Comparison of ENCODE assay signal across 8 mouse cellular contexts in genomic region chr1:151500531-151501361, GRCm38 (mm10). TPM values are rescaled to one million over a fixed set of nuclear protein-coding genes. Genes with fewer than 3 reads are reported as not detected.
DNase-seq lines count a peak whose midpoint lies in the region; ATAC-seq and TF ChIP-seq lines count a peak whose summit lies in the region.

TSS of gene Rnf2 (minus strand) at chr1:151500955.

- peak; percentile 90 for DNase-seq in 416B (ENCODE audit: low read depth)
- DNase-seq in heart, adult 9 months (ENCODE audit: low spot score in 2 of 2): peak; percentile 91
- DNase-seq in monocyte, adult 2 months (ENCODE audit: low read depth in 1 of 2, low spot score in 2 of 2): peak; percentile 43 to 79
- DNase-seq in spleen, postnatal 36 days (ENCODE audit: low spot score in 2 of 2): peak; percentile 89 to 92

- H3K9me3 ChIP-seq in embryonic facial prominence, embryonic 15.5 days (replicated peaks): no peaks in the 10 kb centered on the region
- no peaks in the 10 kb centered on the region; the same call in 1 of the 2 replicates for H3K9me3 ChIP-seq in kidney, embryonic 14.5 days (ENCODE audit: control insufficient read depth, low read length)
- H3K9me3 ChIP-seq in limb, embryonic 15.5 days: no peaks in the 10 kb centered on the region

- ATAC-seq in embryonic facial prominence, embryonic 15.5 days (ENCODE audit: insufficient number of reproducible peaks, low FRiP score, low TSS enrichment, low read depth): peak; percentile 98
- peak; percentile 98 for ATAC-seq in kidney, embryonic 14.5 days (ENCODE audit: low FRiP score, low TSS enrichment)
- peak; percentile 99 for ATAC-seq in limb, embryonic 15.5 days (ENCODE audit: insufficient number of reproducible peaks, low FRiP score, low TSS enrichment, low read depth)

- H3K27me3 ChIP-seq in embryonic facial prominence, embryonic 15.5 days: no peaks in the 10 kb centered on the region
- H3K27me3 ChIP-seq in kidney, embryonic 14.5 days (ENCODE audit: control insufficient read depth, insufficient read depth, low read length): no peaks in the 10 kb centered on the region
- H3K27me3 ChIP-seq in limb, embryonic 15.5 days: no peaks in the 10 kb centered on the region

- TF ChIP-seq CTCF in bone marrow, adult 2 months (IDR thresholded peaks at IDR 0.05; ENCODE audit: control insufficient read depth, insufficient read depth, low read length): no peak; the same call in 1 of the 2 replicates

- peak within 1 kb of the TSS; percentile 95 for H3K9ac ChIP-seq in embryonic facial prominence, embryonic 15.5 days
- peak within 1 kb of the TSS; percentile 99 for H3K9ac ChIP-seq in kidney, embryonic 14.5 days (ENCODE audit: low read depth, low read length)
- H3K9ac ChIP-seq in limb, embryonic 15.5 days: peak within 1 kb of the TSS; percentile 90

- peak within 1 kb of the TSS; percentile 54 for H3K4me2 ChIP-seq in embryonic facial prominence, embryonic 15.5 days (replicated peaks)
- peak within 1 kb of the TSS; percentile 51 for H3K4me2 ChIP-seq in kidney, embryonic 14.5 days (replicated peaks; ENCODE audit: low read depth, low read length)
- H3K4me2 ChIP-seq in limb, embryonic 15.5 days: peak within 1 kb of the TSS; percentile 55

- peak within 1 kb of the TSS; percentile 94 for H3K4me3 ChIP-seq in bone marrow, adult 2 months (replicated peaks; ENCODE audit: control insufficient read depth, low read depth, low read length)
- H3K4me3 ChIP-seq in embryonic facial prominence, embryonic 15.5 days (replicated peaks): peak within 1 kb of the TSS; percentile 90
- peak within 1 kb of the TSS; percentile 94 for H3K4me3 ChIP-seq in kidney, embryonic 14.5 days (ENCODE audit: low read length)
- H3K4me3 ChIP-seq in limb, embryonic 15.5 days: peak within 1 kb of the TSS; percentile 84

- TF ChIP-seq POLR2A in bone marrow, adult 2 months (IDR thresholded peaks at IDR 0.05; ENCODE audit: borderline replicate concordance, control insufficient read depth, low read depth, low read length): peak; percentile 30; the same call in 1 of the 2 replicates

- peaks cover 2% of the 10 kb centered on the region; the same call in 1 of the 2 replicates for H3K4me1 ChIP-seq in bone marrow, adult 2 months (ENCODE audit: control insufficient read depth, insufficient read depth, low read length)
- H3K4me1 ChIP-seq in embryonic facial prominence, embryonic 15.5 days: peaks cover 13% of the 10 kb centered on the region
- H3K4me1 ChIP-seq in kidney, embryonic 14.5 days (ENCODE audit: control insufficient read depth, insufficient read depth, low read length): peaks cover 14% of the 10 kb centered on the region
- peaks cover 18% of the 10 kb centered on the region; the same call in 1 of the 2 replicates for H3K4me1 ChIP-seq in limb, embryonic 15.5 days

- peak within 1 kb of the TSS; percentile 93 for H3K27ac ChIP-seq in bone marrow, adult 2 months (ENCODE audit: control insufficient read depth, insufficient read depth, low read depth, low read length, poor library complexity)
- H3K27ac ChIP-seq in embryonic facial prominence, embryonic 15.5 days (replicated peaks): peak within 1 kb of the TSS; percentile 99
- H3K27ac ChIP-seq in kidney, embryonic 14.5 days (ENCODE audit: low read depth, low read length): peak within 1 kb of the TSS; percentile 98
- peak within 1 kb of the TSS; percentile 98 for H3K27ac ChIP-seq in limb, embryonic 15.5 days

- under 1% methylated on average over 85 of the region's 90 CpGs for WGBS in bone marrow, adult 2 months
- under 1% methylated on average over 70 of the region's 90 CpGs for WGBS in embryonic facial prominence, embryonic 15.5 days
- under 1% methylated on average over 48 of the region's 90 CpGs for WGBS in kidney, embryonic 14.5 days
- under 1% methylated on average over 59 of the region's 90 CpGs for WGBS in limb, embryonic 15.5 days

- no peaks in the 10 kb centered on the region for H3K36me3 ChIP-seq in embryonic facial prominence, embryonic 15.5 days
- H3K36me3 ChIP-seq in kidney, embryonic 14.5 days (ENCODE audit: control insufficient read depth, insufficient read depth, low read length): no peaks in the 10 kb centered on the region
- H3K36me3 ChIP-seq in limb, embryonic 15.5 days: no peaks in the 10 kb centered on the region

RNA-seq across cellular contexts. Expression of gene Rnf2, which starts in this region (rescaled TPM):
- 11.6 and 25.8 TPM in 2 replicates for polyA plus RNA-seq in bone marrow, adult 2 months (2011; ENCODE audit: insufficient read depth, insufficient read length, low replicate concordance, missing spikeins)
- 80.1 and 83.8 TPM in 2 replicates for polyA plus RNA-seq in embryonic facial prominence, embryonic 15.5 days (2015; fragmentation: Nextera tagmentation; extraction: Ambion mirVana)
- polyA plus RNA-seq in kidney, embryonic 14.5 days (2014; fragmentation: Nextera tagmentation; extraction: Ambion mirVana): 82.7 and 105 TPM in 2 replicates
- 86.6 and 92.0 TPM in 2 replicates for polyA plus RNA-seq in limb, embryonic 15.5 days (2015; fragmentation: Nextera tagmentation; extraction: Ambion mirVana)

Comparison
In these comparisons a context has a peak if more than half of its experiments do, and no peak if none do; other contexts are left out.
1. Peak in every context shown above with its lines: DNase-seq, ATAC-seq, H3K4me3 ChIP-seq and H3K27ac ChIP-seq.